Mouse (Mus musculus) CH12.LX (cell line): ENCODE measurements around the gene Cd320.

ENCODE experiments used
- BHLHE40 ChIP-seq: IDR thresholded peaks from 2 replicates; pipeline ENCODE4 v1.6.1; 2011; ENCODE audit warnings: mild to moderate bottlenecking, low read depth, low read length, improper control_type of control experiment
- CTCF ChIP-seq, 2 experiments: IDR thresholded peaks in 1 of 2; conservative IDR thresholded peaks in 1 of 2; 2 replicates each; pipeline ENCODE4 v1.5.1; 2011 to 2012; ENCODE audit warnings: low read depth in 2 of 2, low read length in 2 of 2, improper control_type of control experiment in 1 of 2, inconsistent platforms in 1 of 2, mild to moderate bottlenecking in 1 of 2, moderate library complexity in 1 of 2
- EP300 ChIP-seq: IDR thresholded peaks from 2 replicates; pipeline ENCODE4 v1.6.1; 2011; ENCODE audit warnings: low read length, improper control_type of control experiment
- MAFK ChIP-seq: IDR thresholded peaks from 2 replicates; pipeline ENCODE4 v1.6.1; 2011; ENCODE audit warnings: low read length, improper control_type of control experiment; ENCODE audit not compliant: insufficient replicate concordance
- MAX ChIP-seq: IDR thresholded peaks from 2 replicates; pipeline ENCODE4 v1.6.1; 2011; ENCODE audit warnings: low read length, improper control_type of control experiment
- POLR2A ChIP-seq: IDR thresholded peaks from 2 replicates; pipeline ENCODE4 v1.6.1; 2011; ENCODE audit warnings: low read depth, mild to moderate bottlenecking, improper control_type of control experiment, low read length
- POLR2AphosphoS2 ChIP-seq: IDR thresholded peaks from 2 replicates; pipeline ENCODE4 v1.6.1; 2011; ENCODE audit warnings: low read depth, low read length, improper control_type of control experiment
- TCF12 ChIP-seq: IDR thresholded peaks from 2 replicates; pipeline ENCODE4 v1.6.1; 2014; ENCODE audit warnings: low read depth, mild to moderate bottlenecking, inconsistent platforms, low read length, improper control_type of control experiment
- UBTF ChIP-seq: IDR thresholded peaks from 2 replicates; pipeline ENCODE4 v1.6.1; 2012; ENCODE audit warnings: low read depth, mild to moderate bottlenecking, inconsistent platforms, low read length, improper control_type of control experiment, moderate library complexity
- ZNF384 ChIP-seq: IDR thresholded peaks from 2 replicates; pipeline ENCODE4 v1.6.1; 2012; ENCODE audit warnings: low read depth, low read length, improper control_type of control experiment, inconsistent platforms

DNA sequence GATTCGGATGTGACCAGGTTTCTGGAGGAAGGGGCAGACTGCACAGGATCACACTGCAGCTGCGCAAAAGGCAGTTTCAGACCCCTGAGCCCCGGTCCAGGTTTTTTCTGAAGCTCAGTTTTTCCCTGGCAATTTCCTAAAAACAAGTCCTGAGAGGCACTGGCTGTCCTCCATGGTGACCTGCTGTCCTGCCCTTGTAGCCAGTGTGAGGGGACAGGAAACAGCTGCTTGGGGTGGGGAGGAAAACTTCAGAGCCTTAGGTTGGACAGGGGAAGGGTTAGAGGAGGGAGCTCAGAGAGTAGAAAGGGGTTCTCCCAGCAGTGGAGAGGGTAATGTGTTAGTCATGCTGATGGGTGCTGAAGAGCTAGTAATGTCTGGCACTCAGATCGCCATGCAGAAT, 29.9 kb upstream of the Cd320 start:
- no peak for TF ChIP-seq EP300
- TF ChIP-seq TCF12: no peak
- no peak for TF ChIP-seq POLR2A
- no peak for TF ChIP-seq CTCF (conservative IDR thresholded peaks at IDR 0.05 in 1 of 2, IDR thresholded peaks at IDR 0.05 in 1 of 2; ENCODE audit: low read depth in 2 of 2, low read length in 2 of 2)
- TF ChIP-seq BHLHE40: no peak
- TF ChIP-seq MAFK: no peak
- TF ChIP-seq MAX: no peak
- TF ChIP-seq UBTF: no peak
- TF ChIP-seq ZNF384: no peak
- TF ChIP-seq POLR2AphosphoS2: no peak
